Mouse (Mus musculus) neural tube, embryonic 14.5 days (tissue): ENCODE measurements around the gene Cd300ld3. TPM values are rescaled to one million over a fixed set of nuclear protein-coding genes. Genes with fewer than 3 reads are reported as not detected.
"Not testable (repeated sequence)": the region's sequence is repeated elsewhere in the genome, so short reads cannot be mapped to it uniquely, and the experiment has no call there.

ENCODE experiments used
- ATAC-seq: fragments of 200-750 bp; cut with Nextera tagmentation; 2 replicates; pipeline ENCODE4 v1.8.0; 2017; ENCODE audit warnings: low read depth, mild to moderate bottlenecking, moderate TSS enrichment, moderate library complexity
- H3K27ac ChIP-seq: fragments of 300-500 bp; sonication (generic); 2 replicates; pipeline ENCODE4 v1.5.1; 2014; ENCODE audit warnings: low read depth, mild to moderate bottlenecking, control low read depth, low read length, moderate library complexity, mixed read lengths
- H3K27me3 ChIP-seq: fragments of 300-500 bp; sonication (generic); 2 replicates; pipeline ENCODE4 v1.6.1; 2014; ENCODE audit warnings: low read length; ENCODE audit not compliant: control insufficient read depth, insufficient read depth
- H3K36me3 ChIP-seq: fragments of 300-500 bp; sonication (generic); 2 replicates; pipeline ENCODE4 v1.6.1; 2014; ENCODE audit warnings: low read length, mixed read lengths; ENCODE audit not compliant: control insufficient read depth, insufficient read depth
- H3K4me1 ChIP-seq: fragments of 300-500 bp; sonication (generic); 2 replicates; pipeline ENCODE4 v1.6.1; 2014; ENCODE audit warnings: low read length; ENCODE audit not compliant: control insufficient read depth, insufficient read depth
- H3K4me2 ChIP-seq: fragments of 300-500 bp; sonication (generic); 2 replicates; pipeline ENCODE4 v1.6.1; 2014; ENCODE audit warnings: mild to moderate bottlenecking, low read depth, low read length, control low read depth
- H3K4me3 ChIP-seq: fragments of 300-500 bp; sonication (generic); 2 replicates; pipeline ENCODE4 v1.5.1; 2014; ENCODE audit warnings: low read depth, low read length, control low read depth, mixed read lengths
- H3K9ac ChIP-seq: fragments of 300-500 bp; sonication (generic); replicated peaks from 2 replicates; pipeline ENCODE4 v1.6.1; 2014; ENCODE audit warnings: low read depth, mild to moderate bottlenecking, control low read depth, low read length, mixed read lengths
- H3K9me3 ChIP-seq: fragments of 300-500 bp; sonication (generic); 2 replicates; pipeline ENCODE4 v1.6.1; 2016; ENCODE audit warnings: low read length; ENCODE audit not compliant: control insufficient read depth
- WGBS: fragments of 180-500 bp; shearing (Covaris S2); extraction: QIAGEN DNeasy Blood & Tissue Kit; methylation state at CpG from one replicate; pipeline ENCODE4 v1.1.7; 2014; 5-methylcytosine and 5-hydroxymethylcytosine counted together
- polyA plus RNA-seq: library from polyadenylated mRNA; unstranded; fragments of >200 nt; fragmentation: Nextera tagmentation; extraction: Ambion mirVana; gene quantifications from 2 replicates; pipeline ENCODE4 v1.2.1, GENCODE M21; 2014

Cd300ld3 gene
- polyA plus RNA-seq, 1 experiment from 2014 or later = not detected

- H3K27ac ChIP-seq = no peak overlapping the region
- H3K9me3 ChIP-seq = no peaks in the 10 kb centered on the region
- H3K9ac ChIP-seq = no peak overlapping the region
- WGBS = 74% methylated on average over 6 of the region's 6 CpGs
- peaks cover 8% of the 10 kb centered on the region for H3K4me1 ChIP-seq
- H3K36me3 ChIP-seq = no peaks in the 10 kb centered on the region
- no peak overlapping the region for H3K4me3 ChIP-seq
- no peak for ATAC-seq
- H3K27me3 ChIP-seq = 0 out of 2 replicates have a peak, but pooled peaks cover 5% of the 10 kb centered on the region
- H3K4me2 ChIP-seq = no peak overlapping the region
Measured at GRCm38 (mm10) chr11:115066768-115067167, 18.6 kb upstream of the Cd300ld3 start.

- no peaks in the 10 kb centered on the region for H3K9me3 ChIP-seq
- H3K4me2 ChIP-seq = no peak within 1 kb of the TSS
- no peaks in the 10 kb centered on the region for H3K27me3 ChIP-seq
- 31% methylated on average over 5 of the region's 5 CpGs for WGBS
- H3K4me1 ChIP-seq = no peaks in the 10 kb centered on the region
- H3K27ac ChIP-seq = no peak within 1 kb of the TSS
- no peak within 1 kb of the TSS for H3K4me3 ChIP-seq
- ATAC-seq = no peak
- H3K9ac ChIP-seq = no peak within 1 kb of the TSS
- no peaks in the 10 kb centered on the region for H3K36me3 ChIP-seq
Measured at GRCm38 (mm10) chr11:115062077-115062476, 13.9 kb upstream of the Cd300ld3 start, which contains the start of gene Cd300e. Gene Cd300e (minus strand): TSS chr11:115062177.

- Histone ChIP-seq H3K9me3 (no peaks in the 10 kb centered on the region), H3K4me2 (no peak overlapping the region)
- WGBS = 87% methylated on average over 2 of the region's 2 CpGs
Measured at GRCm38 (mm10) chr11:115059797-115060196, 11.6 kb upstream of the Cd300ld3 start.

GRCm38 (mm10) chr11:115058701-115059100 lies 10.5 kb upstream of the Cd300ld3 start:
- 86% methylated on average over 4 of the region's 4 CpGs for WGBS
- Histone ChIP-seq H3K27ac (no peak overlapping the region), H3K4me2 (no peak overlapping the region), H3K27me3 (no peaks in the 10 kb centered on the region), H3K4me1 (no peaks in the 10 kb centered on the region), H3K4me3 (no peak overlapping the region), H3K36me3 (no peaks in the 10 kb centered on the region), H3K9me3 (no peaks in the 10 kb centered on the region), H3K9ac (no peak overlapping the region)
- ATAC-seq = no peak

More at GRCm38 (mm10) chr11:115059797-115060196, 11.6 kb upstream of the Cd300ld3 start:
- Histone ChIP-seq H3K27me3 (no peaks in the 10 kb centered on the region), H3K4me1 (no peaks in the 10 kb centered on the region), H3K36me3 (no peaks in the 10 kb centered on the region), H3K27ac (no peak overlapping the region), H3K9ac (no peak overlapping the region), H3K4me3 (no peak overlapping the region)
- ATAC-seq = no peak

- no peak overlapping the region for H3K27ac ChIP-seq
- no peaks in the 10 kb centered on the region for H3K4me1 ChIP-seq
- no peaks in the 10 kb centered on the region for H3K27me3 ChIP-seq
- H3K36me3 ChIP-seq = no peaks in the 10 kb centered on the region
- no peak overlapping the region for H3K4me2 ChIP-seq
- H3K9me3 ChIP-seq = no peaks in the 10 kb centered on the region
- H3K4me3 ChIP-seq = no peak overlapping the region
- no peak overlapping the region for H3K9ac ChIP-seq
- ATAC-seq = no peak
Measured at GRCm38 (mm10) chr11:115054537-115054936, 6.3 kb upstream of the Cd300ld3 start.

DNA sequence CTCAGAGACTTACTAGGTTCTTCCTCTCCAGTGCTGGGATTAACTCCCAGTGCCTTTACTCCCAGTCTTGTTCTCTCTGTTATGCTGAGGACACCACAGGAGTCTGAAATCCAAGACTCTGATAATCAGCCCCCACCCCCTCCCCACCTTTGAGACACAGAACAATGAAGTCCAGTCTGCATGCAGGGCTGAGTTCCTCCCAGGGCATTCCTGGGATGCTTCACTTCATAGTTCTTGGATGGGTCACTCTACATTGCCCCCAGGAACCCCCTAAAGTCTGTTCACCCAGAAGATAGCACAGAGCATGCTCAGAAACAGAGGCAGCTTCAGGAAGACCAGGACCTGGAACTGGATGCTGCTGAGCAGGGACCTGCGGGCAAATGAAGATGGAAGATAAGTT lies 4.8 kb upstream of the Cd300ld3 start:
- Histone ChIP-seq H3K4me2 (no peak overlapping the region), H3K4me3 (no peak overlapping the region), H3K27ac (no peak overlapping the region), H3K36me3 (no peaks in the 10 kb centered on the region), H3K9ac (no peak overlapping the region), H3K27me3 (no peaks in the 10 kb centered on the region), H3K9me3 (no peaks in the 10 kb centered on the region), H3K4me1 (no peaks in the 10 kb centered on the region)
- 86% methylated on average over 1 of the region's 1 CpGs for WGBS
- no peak for ATAC-seq

DNA sequence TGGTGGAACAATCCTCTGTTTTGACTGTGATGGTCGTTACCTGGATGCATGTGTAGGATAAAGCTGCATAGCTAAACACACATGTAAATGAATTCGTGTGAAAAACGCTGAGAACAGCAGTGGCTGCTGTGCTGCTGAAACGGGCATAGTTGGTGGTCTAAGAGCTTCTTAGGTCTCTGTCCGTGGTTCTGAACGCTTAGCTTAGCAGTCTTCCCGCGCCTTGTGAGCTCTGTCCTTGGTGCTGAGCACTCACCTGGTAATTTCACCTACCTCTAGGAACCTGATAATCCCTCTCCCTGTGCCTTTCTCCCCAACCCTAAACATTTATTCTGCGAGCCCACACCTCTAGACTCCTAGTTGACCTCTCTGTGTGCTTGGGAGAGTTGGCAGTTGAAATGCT lies 4.0 kb upstream of the Cd300ld3 start:
- WGBS = 5% methylated on average over 9 of the region's 9 CpGs

GRCm38 (mm10) chr11:115049282-115049895 lies 1.2 kb upstream of the Cd300ld3 start:
- Histone ChIP-seq H3K4me3 (no peak overlapping the region), H3K36me3 (no peaks in the 10 kb centered on the region), H3K9ac (no peak overlapping the region), H3K4me1 (no peaks in the 10 kb centered on the region), H3K4me2 (no peak overlapping the region), H3K9me3 (no peaks in the 10 kb centered on the region), H3K27me3 (no peaks in the 10 kb centered on the region), H3K27ac (no peak overlapping the region)
- ATAC-seq = no peak
- 44% methylated on average over 3 of the region's 3 CpGs for WGBS

More for the DNA sequence above, 4.0 kb upstream of the Cd300ld3 start:
- H3K4me1 ChIP-seq = no peaks in the 10 kb centered on the region
- no peaks in the 10 kb centered on the region for H3K36me3 ChIP-seq
- no peak for ATAC-seq
- H3K9me3 ChIP-seq = no peaks in the 10 kb centered on the region
- H3K27ac ChIP-seq = no peak overlapping the region
- no peak overlapping the region for H3K4me2 ChIP-seq
- no peaks in the 10 kb centered on the region for H3K27me3 ChIP-seq
- no peak overlapping the region for H3K9ac ChIP-seq
- H3K4me3 ChIP-seq = no peak overlapping the region

GRCm38 (mm10) chr11:115037669-115038068 lies 10.5 kb downstream of the Cd300ld3 start, which contains the start of gene Cd300ld5:
Gene Cd300ld5 (minus strand): TSS chr11:115037769.
- not testable (repeated sequence) for H3K36me3 ChIP-seq, H3K27me3 ChIP-seq, H3K9ac ChIP-seq, ATAC-seq, H3K27ac ChIP-seq, H3K9me3 ChIP-seq, H3K4me3 ChIP-seq, H3K4me2 ChIP-seq, H3K4me1 ChIP-seq
- WGBS = no CpG with 5 or more reads among the region's 6 CpGs
